Mouse (Mus musculus): ENCODE measurements around the gene Rubcn.

The Rubcn gene

GRCm38 (mm10) chr16:32825380-32825779, 52.2 kb downstream of the Rubcn start:
- in situ Hi-C loops (cut with MboI; ENCODE audit: low pct_unique_long_range_greater_than_20kb in 1 of 2, low sequenced_read_pairs in 2 of 2, unreplicated experiment in 1 of 2): no loop called here

- in situ Hi-C loops (cut with MboI; ENCODE audit: low pct_unique_long_range_greater_than_20kb in 1 of 2, low sequenced_read_pairs in 2 of 2, unreplicated experiment in 1 of 2): no loop called here
Observed at GRCm38 (mm10) chr16:32824061-32824460, 53.5 kb downstream of the Rubcn start.

- in situ Hi-C loops (cut with MboI; ENCODE audit: low pct_unique_long_range_greater_than_20kb in 1 of 2, low sequenced_read_pairs in 2 of 2, unreplicated experiment in 1 of 2): no loop called here
Observed at GRCm38 (mm10) chr16:32823487-32823886, 54.1 kb downstream of the Rubcn start.

GRCm38 (mm10) chr16:32822881-32823280, 54.7 kb downstream of the Rubcn start:
- in situ Hi-C loops (cut with MboI; ENCODE audit: low pct_unique_long_range_greater_than_20kb in 1 of 2, low sequenced_read_pairs in 2 of 2, unreplicated experiment in 1 of 2): no loop called here

- in situ Hi-C loops (cut with MboI; ENCODE audit: low pct_unique_long_range_greater_than_20kb in 1 of 2, low sequenced_read_pairs in 2 of 2, unreplicated experiment in 1 of 2): no loop called here
Observed at GRCm38 (mm10) chr16:32822450-32822827, 55.1 kb downstream of the Rubcn start.

- in situ Hi-C loops (cut with MboI; ENCODE audit: low pct_unique_long_range_greater_than_20kb in 1 of 2, low sequenced_read_pairs in 2 of 2, unreplicated experiment in 1 of 2): no loop called here
Observed at GRCm38 (mm10) chr16:32821772-32822449, 55.7 kb downstream of the Rubcn start.

DNA sequence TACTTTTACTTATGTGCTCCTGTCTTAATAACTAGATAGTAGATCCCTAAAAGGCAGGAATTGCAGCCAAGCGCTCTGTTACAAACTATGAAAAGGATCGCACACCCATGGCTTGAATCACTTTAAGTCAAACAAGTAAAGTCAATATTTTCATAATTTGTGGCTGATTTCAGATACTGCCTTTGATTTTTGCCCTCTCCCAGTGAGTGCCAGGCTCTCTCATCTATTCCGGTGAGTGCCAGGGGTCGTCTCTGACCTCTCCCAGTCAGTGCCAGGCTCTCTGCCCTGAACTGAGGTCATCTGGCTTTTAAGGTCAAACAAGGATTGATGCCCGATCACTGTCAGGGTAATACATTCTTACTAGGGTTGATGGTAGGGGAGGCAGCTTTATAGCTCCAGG, 59.1 kb downstream of the Rubcn start:
- in situ Hi-C loops (cut with MboI; ENCODE audit: low pct_unique_long_range_greater_than_20kb in 1 of 2, low sequenced_read_pairs in 2 of 2, unreplicated experiment in 1 of 2): loop anchor here in 1 of 2 experiments (10.0 kb wide), 1 partner anchor 206 kb away; no protein-coding TSS in a partner anchor

DNA sequence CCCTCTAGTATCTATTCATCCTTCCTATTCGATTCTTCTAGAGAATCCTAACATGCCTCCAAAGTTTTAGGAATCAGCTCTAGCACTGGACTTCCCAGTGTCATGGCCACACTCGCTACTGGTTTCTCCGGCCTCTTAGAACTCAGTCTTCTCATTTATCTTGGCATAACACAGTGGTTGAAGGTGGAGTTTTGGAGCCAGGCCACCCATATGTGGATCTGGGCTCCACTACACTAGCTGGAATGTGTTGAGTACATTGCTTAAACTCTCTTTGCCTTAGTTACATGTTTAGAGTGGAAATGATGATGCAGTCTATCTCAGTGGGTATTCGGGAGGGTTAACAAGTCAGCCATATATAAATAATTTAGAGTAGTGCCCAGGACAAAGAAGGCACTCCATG, 59.5 kb downstream of the Rubcn start:
- in situ Hi-C loops (cut with MboI; ENCODE audit: low pct_unique_long_range_greater_than_20kb in 1 of 2, low sequenced_read_pairs in 2 of 2, unreplicated experiment in 1 of 2): loop anchor here in 1 of 2 experiments (10.0 kb wide), 1 partner anchor 207 kb away; no protein-coding TSS in a partner anchor

GRCm38 (mm10) chr16:32815160-32815605, 62.4 kb downstream of the Rubcn start:
- in situ Hi-C loops (cut with MboI; ENCODE audit: low pct_unique_long_range_greater_than_20kb in 1 of 2, low sequenced_read_pairs in 2 of 2, unreplicated experiment in 1 of 2): loop anchor here in 1 of 2 experiments (10.0 kb wide), 1 partner anchor 210 kb away; no protein-coding TSS in a partner anchor

- in situ Hi-C loops (cut with MboI; ENCODE audit: low pct_unique_long_range_greater_than_20kb in 1 of 2, low sequenced_read_pairs in 2 of 2, unreplicated experiment in 1 of 2): loop anchor here in 1 of 2 experiments (5.0 to 10.0 kb wide), 2 partner anchors 68 to 210 kb away; no protein-coding TSS in a partner anchor
Observed at GRCm38 (mm10) chr16:32814539-32814938, 63.0 kb downstream of the Rubcn start.

- in situ Hi-C loops (cut with MboI; ENCODE audit: low pct_unique_long_range_greater_than_20kb in 1 of 2, low sequenced_read_pairs in 2 of 2, unreplicated experiment in 1 of 2): loop anchor here in 1 of 2 experiments (5.0 to 10.0 kb wide), 2 partner anchors 69 to 211 kb away; no protein-coding TSS in a partner anchor
Observed at GRCm38 (mm10) chr16:32813771-32814170, 63.8 kb downstream of the Rubcn start.

- in situ Hi-C loops (cut with MboI; ENCODE audit: low pct_unique_long_range_greater_than_20kb in 1 of 2, low sequenced_read_pairs in 2 of 2, unreplicated experiment in 1 of 2): loop anchor here in 1 of 2 experiments (5.0 to 10.0 kb wide), 2 partner anchors 69 to 211 kb away; no protein-coding TSS in a partner anchor
Observed at GRCm38 (mm10) chr16:32813362-32813761, 64.2 kb downstream of the Rubcn start.

DNA sequence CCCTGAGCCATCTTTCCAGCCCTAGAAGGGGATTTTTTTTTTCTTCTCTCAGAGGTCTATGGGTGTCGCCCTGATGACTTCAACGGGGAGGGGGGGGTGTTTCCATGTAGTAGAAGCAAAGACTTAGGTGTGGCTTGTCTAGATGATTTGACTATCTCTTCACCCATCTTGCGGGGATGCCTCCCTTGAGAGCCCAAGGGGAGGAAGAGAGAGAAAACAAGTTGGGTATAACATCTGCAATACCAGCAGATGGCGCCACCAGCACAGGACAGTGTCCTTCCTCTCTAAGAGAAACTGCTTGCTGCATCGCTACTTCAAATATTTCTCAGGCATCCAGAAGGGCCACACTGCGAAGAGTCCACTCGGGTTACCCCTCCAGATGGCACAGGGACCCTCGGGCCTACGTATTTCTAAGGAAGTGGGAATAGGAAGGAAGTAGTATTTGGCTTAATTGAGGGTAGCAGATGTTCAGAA, 64.6 kb downstream of the Rubcn start:
- in situ Hi-C loops (cut with MboI; ENCODE audit: low pct_unique_long_range_greater_than_20kb in 1 of 2, low sequenced_read_pairs in 2 of 2, unreplicated experiment in 1 of 2): loop anchor here in 1 of 2 experiments (5.0 to 10.0 kb wide), 2 partner anchors 69 to 212 kb away; no protein-coding TSS in a partner anchor

GRCm38 (mm10) chr16:32810321-32810720, 67.2 kb downstream of the Rubcn start, which contains the start of gene Smbd1:
Smbd1 (minus strand) TSS chr16:32810477.
- in situ Hi-C loops (cut with MboI; ENCODE audit: low pct_unique_long_range_greater_than_20kb in 1 of 2, low sequenced_read_pairs in 2 of 2, unreplicated experiment in 1 of 2): loop anchor here in 1 of 2 experiments (5.0 to 10.0 kb wide), 2 partner anchors 72 to 214 kb away; no protein-coding TSS in a partner anchor

DNA sequence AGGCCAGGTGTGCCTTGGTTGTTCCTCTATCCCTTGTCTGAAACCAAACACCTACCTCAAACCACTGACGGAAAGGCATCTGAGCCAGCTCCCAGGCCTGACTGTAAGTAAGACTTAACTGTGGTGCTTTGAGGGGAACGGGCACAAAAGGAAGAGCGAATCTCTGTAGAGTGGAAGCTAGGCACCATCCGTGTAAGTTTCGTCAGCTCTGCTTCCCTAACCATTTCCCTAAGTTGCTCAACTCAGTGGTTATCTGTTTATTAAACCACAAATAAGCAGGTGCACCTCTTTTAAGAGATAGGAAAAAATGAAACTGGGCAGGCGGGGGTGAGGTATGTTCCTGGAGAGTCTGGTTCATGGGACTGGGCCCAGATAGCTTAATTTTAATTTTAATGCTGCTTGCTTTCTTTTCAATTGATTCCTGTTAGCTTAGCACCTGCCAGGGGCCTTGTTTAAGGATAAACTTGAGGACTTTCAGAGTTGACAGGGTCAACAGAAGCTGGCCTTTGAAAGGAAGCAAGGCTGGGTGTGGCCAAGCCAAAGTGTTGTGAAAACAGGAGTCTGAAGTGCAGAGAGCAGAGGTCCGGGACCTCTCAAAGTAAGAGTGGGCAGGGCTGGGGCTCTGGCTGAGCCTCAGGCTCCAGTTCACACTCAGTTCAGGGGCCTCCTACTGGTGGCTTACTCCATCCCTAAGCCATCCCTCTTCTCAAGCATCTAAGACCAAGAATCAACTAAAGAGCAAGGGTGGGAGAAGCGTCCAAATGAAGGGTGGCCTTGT, 70.0 kb downstream of the Rubcn start:
- in situ Hi-C loops (cut with MboI; ENCODE audit: low pct_unique_long_range_greater_than_20kb in 1 of 2, low sequenced_read_pairs in 2 of 2, unreplicated experiment in 1 of 2): no loop called here

GRCm38 (mm10) chr16:32805151-32805550, 72.4 kb downstream of the Rubcn start:
- in situ Hi-C loops (cut with MboI; ENCODE audit: low pct_unique_long_range_greater_than_20kb in 1 of 2, low sequenced_read_pairs in 2 of 2, unreplicated experiment in 1 of 2): no loop called here

GRCm38 (mm10) chr16:32803901-32804300, 73.7 kb downstream of the Rubcn start:
- in situ Hi-C loops (cut with MboI; ENCODE audit: low pct_unique_long_range_greater_than_20kb in 1 of 2, low sequenced_read_pairs in 2 of 2, unreplicated experiment in 1 of 2): loop anchor here in 1 of 2 experiments (5.0 kb wide), 1 partner anchor 97 kb away; no protein-coding TSS in a partner anchor

- in situ Hi-C loops (cut with MboI; ENCODE audit: low pct_unique_long_range_greater_than_20kb in 1 of 2, low sequenced_read_pairs in 2 of 2, unreplicated experiment in 1 of 2): loop anchor here in 1 of 2 experiments (5.0 kb wide), 1 partner anchor 96 kb away; no protein-coding TSS in a partner anchor
Observed at GRCm38 (mm10) chr16:32803252-32803853, 74.2 kb downstream of the Rubcn start.

GRCm38 (mm10) chr16:32797426-32797689, 80.2 kb downstream of the Rubcn start, which contains the start of gene Muc20:
Muc20 (minus strand) TSS chr16:32797435.
- in situ Hi-C loops (cut with MboI; ENCODE audit: low pct_unique_long_range_greater_than_20kb in 1 of 2, low sequenced_read_pairs in 2 of 2, unreplicated experiment in 1 of 2): no loop called here
